Mouse (Mus musculus) pancreas, adult 10 weeks (tissue): ENCODE measurements around the gene Stab1. TPM values are rescaled to one million over a fixed set of nuclear protein-coding genes. Genes with fewer than 3 reads are reported as not detected.

ENCODE experiments used
- polyA plus RNA-seq: library from polyadenylated mRNA; stranded (reverse); fragments of 350-450 nt; fragmentation: Illumina TruSeq; extraction: RNeasy Lipid Tissue Mini Kit (QIAGEN cat#74804); gene quantifications from one replicate; pipeline ENCODE4 v1.2.3, GENCODE M21; 2015; ENCODE audit warnings: low read depth, low replicate concordance; ENCODE audit not compliant: insufficient read depth

Stab1 gene
- polyA plus RNA-seq = 51.5 TPM

GRCm38 (mm10) chr14:31168425-31168824 lies at the start of gene Stab1:
Gene Stab1 (minus strand): TSS chr14:31168641.

DNA sequence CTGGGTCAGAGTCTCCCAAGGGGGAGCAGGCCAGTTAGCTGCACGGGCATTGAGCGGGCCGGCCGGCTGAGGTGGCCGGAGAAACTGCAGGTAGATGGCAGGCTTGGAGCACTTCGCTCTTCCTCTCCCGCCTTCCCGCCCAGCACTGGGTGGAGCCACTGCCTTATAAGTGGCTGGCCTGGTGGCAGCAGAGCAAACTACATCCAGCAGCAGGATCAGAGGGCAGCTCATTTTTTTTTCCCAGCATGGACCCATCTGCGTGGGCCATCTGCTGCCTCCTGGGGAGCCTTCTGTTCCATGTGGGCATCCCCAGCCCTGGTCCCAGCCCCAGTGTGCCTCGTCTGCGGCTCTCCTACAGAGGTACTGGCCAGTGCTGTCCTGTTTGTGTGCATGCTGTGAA lies 49.2 kb upstream of the Stab1 start, which contains the start of gene Sema3g:
Sema3g (plus strand) TSS at position 195 of the 400 bp plus-strand sequence.

GRCm38 (mm10) chr14:31216846-31217245 lies 48.4 kb upstream of the Stab1 start, which contains the start of gene Nisch:
Gene Nisch (minus strand): TSS chr14:31216946.

GRCm38 (mm10) chr14:31208084-31208483 lies 39.6 kb upstream of the Stab1 start, which contains the start of gene Tnnc1:
Gene Tnnc1 (plus strand): TSS chr14:31208312.

GRCm38 (mm10) chr14:31130236-31131220 lies 37.9 kb downstream of the Stab1 start, which contains the start of gene Nt5dc2:
Gene Nt5dc2 (plus strand): TSS chr14:31131053.

DNA sequence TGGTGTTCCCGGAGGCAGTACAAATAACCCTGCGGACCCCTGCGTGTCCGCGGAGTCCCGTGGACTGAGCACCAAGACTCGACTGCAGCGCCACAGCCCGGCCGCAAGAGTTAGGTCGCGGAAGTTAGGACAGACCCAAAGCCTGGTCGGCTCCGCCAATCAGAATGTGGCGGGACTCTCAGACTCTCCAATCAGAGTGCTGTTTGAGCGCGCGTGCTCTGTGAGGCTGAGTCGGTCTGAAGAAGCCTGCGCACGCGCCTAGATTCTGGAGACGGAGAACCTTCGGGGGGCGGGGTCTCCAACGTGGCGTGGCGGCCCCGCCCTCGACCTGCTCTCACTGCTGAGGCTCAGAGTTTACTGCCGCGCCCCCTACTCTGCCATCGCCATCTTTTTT lies 39.6 kb downstream of the Stab1 start, which contains the start of gene Smim4:
Smim4 (minus strand) TSS at position 131 of the 394 bp plus-strand sequence.

Other genes with a start within 250 kb of the Stab1 start
- 0.31 TPM for gene Itih3, start 244.9 kb downstream of the Stab1 start, polyA plus RNA-seq
- gene Itih1, start 225.4 kb downstream of the Stab1 start, polyA plus RNA-seq = not detected
- gene Nek4, start 217.3 kb downstream of the Stab1 start, polyA plus RNA-seq = 2.4 TPM
- gene Glt8d1, start 167.2 kb downstream of the Stab1 start, polyA plus RNA-seq = 30.6 TPM
- gene Spcs1, start 167.0 kb downstream of the Stab1 start, polyA plus RNA-seq = 75.8 TPM
- 6.9 TPM for gene Pbrm1, start 149.5 kb downstream of the Stab1 start, polyA plus RNA-seq
- gene Gnl3, start 149.5 kb downstream of the Stab1 start, polyA plus RNA-seq = 31.7 TPM
- 7.6 TPM for gene Smim4, start 39.7 kb downstream of the Stab1 start, polyA plus RNA-seq
- 7.7 TPM for gene Nt5dc2, start 37.6 kb downstream of the Stab1 start, polyA plus RNA-seq
- gene Tnnc1, start 39.7 kb upstream of the Stab1 start, polyA plus RNA-seq = 1.8 TPM
- gene Nisch, start 48.3 kb upstream of the Stab1 start, polyA plus RNA-seq = 88.9 TPM
- gene Sema3g, start 49.2 kb upstream of the Stab1 start, polyA plus RNA-seq = 7.7 TPM
- gene Phf7, start 82.7 kb upstream of the Stab1 start, polyA plus RNA-seq = 5.2 TPM
- gene Bap1, start 82.8 kb upstream of the Stab1 start, polyA plus RNA-seq = 9.0 TPM
- gene Dnah1, start 155.3 kb upstream of the Stab1 start, polyA plus RNA-seq = 0.37 TPM
- 11.4 TPM for gene Capn7, start 168.0 kb upstream of the Stab1 start, polyA plus RNA-seq